In genomic region chr5:38038274-38038673, GRCm38 (mm10) we compare ENCODE assay signal across 7 mouse cellular contexts. TPM values are rescaled to one million over a fixed set of nuclear protein-coding genes. Genes with fewer than 3 reads are reported as not detected.
DNase-seq lines count a peak whose midpoint lies in the region; TF ChIP-seq lines count a peak whose summit lies in the region.

No protein-coding gene starts in this region.

- peaks cover 11% of the 10 kb centered on the region; the same call in 1 of the 2 replicates for H3K79me2 ChIP-seq in liver, adult 2 months (ENCODE audit: control insufficient read depth, insufficient read depth, low read length)

- H3K4me3 ChIP-seq in testis, adult 2 months (ENCODE audit: control insufficient read depth, low read depth, low read length): peak overlapping the region; percentile 99
- H3K4me3 ChIP-seq in liver, adult 2 months (ENCODE audit: insufficient read depth, low read depth, low read length): peak overlapping the region; percentile 75
- peak overlapping the region; percentile 21; the same call in 1 of the 2 replicates for H3K4me3 ChIP-seq in olfactory bulb, adult 2 months (ENCODE audit: insufficient read depth, low read depth, low read length)

- H3K27me3 ChIP-seq in testis, adult 2 months (ENCODE audit: control insufficient read depth, insufficient read depth, low read length): no peaks in the 10 kb centered on the region
- H3K27me3 ChIP-seq in liver, adult 2 months (ENCODE audit: control insufficient read depth, insufficient read depth, low read length): no peaks in the 10 kb centered on the region

- intact Hi-C loops in heart, postnatal 10 days (cut with DNase I): loop anchor here (5.0 kb wide), 1 partner anchor 216 kb away; the partner anchor contains the start of gene Msx1

- H3K9ac ChIP-seq in liver, adult 2 months (ENCODE audit: low read depth, low read length): 0 out of 2 replicates have a peak overlapping the region, but pooled peaks have one; percentile 12

- no peak for TF ChIP-seq CTCF in testis, adult 2 months (IDR thresholded peaks at IDR 0.05; ENCODE audit: control insufficient read depth, insufficient read depth, insufficient replicate concordance, low read depth, low read length)
- TF ChIP-seq CTCF in liver, adult 2 months (IDR thresholded peaks at IDR 0.05; ENCODE audit: low read depth, low read length): no peak
- TF ChIP-seq CTCF in olfactory bulb, adult 2 months (IDR thresholded peaks at IDR 0.05; ENCODE audit: insufficient read depth, low read depth, low read length): no peak

- H3K27ac ChIP-seq in testis, adult 2 months (ENCODE audit: control insufficient read depth, insufficient read depth, low read depth, low read length): peak overlapping the region; percentile 96; the same call in 1 of the 2 replicates
- H3K27ac ChIP-seq in liver, adult 2 months (replicated peaks; ENCODE audit: insufficient read depth, low read depth, low read length): 0 out of 2 replicates have a peak overlapping the region, but pooled peaks have one; percentile 62
- H3K27ac ChIP-seq in olfactory bulb, adult 2 months (ENCODE audit: insufficient read depth, low read depth, low read length): no peak overlapping the region

- TF ChIP-seq POLR2A in testis, adult 2 months (IDR thresholded peaks at IDR 0.05; ENCODE audit: control insufficient read depth, low read depth, low read length): no peak
- TF ChIP-seq POLR2A in liver, adult 2 months (IDR thresholded peaks at IDR 0.05; ENCODE audit: extremely low read depth, insufficient read depth, low read length): no peak
- TF ChIP-seq POLR2A in olfactory bulb, adult 2 months (IDR thresholded peaks at IDR 0.05; ENCODE audit: insufficient read depth, low read depth, low read length): no peak

- DNase-seq in testis, postnatal 10 days (ENCODE audit: low spot score): no peak
- peak; percentile 30 for DNase-seq in cerebellum, adult 9-10 months
- peak; percentile 5 to 21 for DNase-seq in heart, postnatal 10 days
- DNase-seq in liver, adult 2 months (ENCODE audit: extremely low read depth, low read depth, low spot score): peak; percentile 30
- no peak for DNase-seq in natural killer cell, adult 2 months (ENCODE audit: low spot score in 2 of 2)

- 20% methylated on average over 9 of the region's 9 CpGs for WGBS in liver, adult 2 months
- 14% methylated on average over 9 of the region's 9 CpGs for whole genome bisulfite sequencing in olfactory bulb, adult 2 months

- H3K4me1 ChIP-seq in testis, adult 2 months (ENCODE audit: control insufficient read depth, insufficient read depth, low read length): no peaks in the 10 kb centered on the region
- H3K4me1 ChIP-seq in liver, adult 2 months (ENCODE audit: control insufficient read depth, insufficient read depth, low read length): peaks cover 2% of the 10 kb centered on the region; the same call in 1 of the 2 replicates
- peaks cover 3% of the 10 kb centered on the region; the same call in 1 of the 2 replicates for H3K4me1 ChIP-seq in olfactory bulb, adult 2 months (ENCODE audit: control insufficient read depth, insufficient read depth, low read length)

- H3K36me3 ChIP-seq in testis, adult 2 months (ENCODE audit: control insufficient read depth, insufficient read depth, low read length): no peaks in the 10 kb centered on the region; the same call in 1 of the 2 replicates
- no peaks in the 10 kb centered on the region for H3K36me3 ChIP-seq in liver, adult 2 months (ENCODE audit: control insufficient read depth, insufficient read depth, low read length)

RNA-seq across cellular contexts. Expression of gene Stx18, which starts 0.3 kb away (rescaled TPM):
- 31.6 and 31.7 TPM in 2 replicates for polyA plus RNA-seq in testis, adult 2 months (2012; rRNA removed)
- 10 to 100 TPM; 20.9 to 22.2 TPM for total RNA-seq in heart, postnatal 10 days (2021)
- 13.1 and 15.5 TPM in 2 replicates for total RNA-seq in liver, adult 2 months (2014; rRNA removed)
- 13.4 and 14.9 TPM in 2 replicates for polyA plus RNA-seq in liver, adult 2 months (2012; rRNA removed)
- polyA plus RNA-seq in olfactory bulb, adult 2 months (2012; ENCODE audit: insufficient read depth, insufficient read length, low replicate concordance, missing spikeins): not detected in 2 replicates

Comparison
In these comparisons a context has a peak if more than half of its experiments do, and no peak if none do; other contexts are left out.
1. H3K4me3 ChIP-seq: peak in every context shown above with its lines; median percentile 99 in testis, adult 2 months; 75 in liver, adult 2 months; 21 in olfactory bulb, adult 2 months.
2. DNase-seq: peak in cerebellum, adult 9-10 months (single experiment), heart, postnatal 10 days (2 of 2) and liver, adult 2 months (single experiment); none in testis, postnatal 10 days (single experiment) and natural killer cell, adult 2 months (0 of 2).